Mouse (Mus musculus) lung, postnatal 0 days (tissue): ENCODE measurements at regions not wholly inside any gene's neighbourhood (a gene's known extent, or its start where the extent isn't known, plus 50 kb on each side); places are given as distances from the start of the nearest gene placed in this dataset.

Source experiments
- CTCF ChIP-seq: IDR thresholded peaks from 2 replicates; pipeline ENCODE4 v1.5.1; 2016; ENCODE audit warnings: antibody characterized with exemption, mild to moderate bottlenecking
- EP300 ChIP-seq: IDR thresholded peaks from 2 replicates; pipeline ENCODE4 v1.6.1; 2016; ENCODE audit warnings: antibody characterized with exemption, mild to moderate bottlenecking, control low read depth

- TF ChIP-seq CTCF (no peak), EP300 (no peak)
Measured at GRCm38 (mm10) chr16:57945404-57945803, 190.9 kb upstream of the Col8a1 start.
